Mouse (Mus musculus) ovary, adult 10 weeks (tissue): Measurements from ENCODE around the gene Gm45799. TPM values are rescaled to one million over a fixed set of nuclear protein-coding genes. Genes with fewer than 3 reads are reported as not detected.

Source experiments
- polyA plus RNA-seq: library from polyadenylated mRNA; stranded (reverse); fragments of 350-450 nt; fragmentation: Illumina TruSeq; extraction: RNeasy Lipid Tissue Mini Kit (QIAGEN cat#74804); gene quantifications from one replicate; pipeline ENCODE4 v1.2.3, GENCODE M21; 2014

Gene Gm45799
- polyA plus RNA-seq: 2.3 TPM

GRCm38 (mm10) chr7:105640233-105640893 is at the start of gene Gm45799, which contains the start of gene Arfip2:
Gene Gm45799, plus strand, starts transcription at chr7:105640552.
Gene Arfip2, minus strand, starts transcription at chr7:105640416.

GRCm38 (mm10) chr7:105633127-105633800 is 7.1 kb upstream of the Gm45799 start, which contains the start of gene Trim3:
Gene Trim3, minus strand, starts transcription at chr7:105633571.

GRCm38 (mm10) chr7:105639756-105640155 is 596 bp upstream of the Gm45799 start, which contains the start of gene Timm10b:
Gene Timm10b, plus strand, starts transcription at chr7:105640056.

GRCm38 (mm10) chr7:105650639-105651435 is 10.5 kb downstream of the Gm45799 start, which contains the start of gene Dnhd1:
Gene Dnhd1, plus strand, starts transcription at chr7:105650827.

Other genes starting within 250 kb of the Gm45799 start
- gene Fam160a2, start 240.5 kb upstream of the Gm45799 start, polyA plus RNA-seq: 20.0 TPM
- gene Cnga4, start 236.0 kb upstream of the Gm45799 start, polyA plus RNA-seq: not detected
- 0.29 TPM for gene Cckbr, start 214.8 kb upstream of the Gm45799 start, polyA plus RNA-seq
- gene Cavin3, start 158.3 kb upstream of the Gm45799 start, polyA plus RNA-seq: 10.7 TPM
- gene Smpd1, start 86.2 kb upstream of the Gm45799 start, polyA plus RNA-seq: 2.7 TPM
- 1.1 TPM for gene Apbb1, start 58.9 kb upstream of the Gm45799 start, polyA plus RNA-seq
- not detected for gene Hpx, start 40.4 kb upstream of the Gm45799 start, polyA plus RNA-seq
- gene Trim3, start 7.0 kb upstream of the Gm45799 start, polyA plus RNA-seq: 2.9 TPM
- gene Timm10b, start 496 bp upstream of the Gm45799 start, polyA plus RNA-seq: 30.5 TPM
- 9.0 TPM for gene Arfip2, start 136 bp upstream of the Gm45799 start, polyA plus RNA-seq
- 1.9 TPM for gene Dnhd1, start 10.3 kb downstream of the Gm45799 start, polyA plus RNA-seq
- gene Ilk, start 96.0 kb downstream of the Gm45799 start, polyA plus RNA-seq: 52.2 TPM
- gene Rrp8, start 96.8 kb downstream of the Gm45799 start, polyA plus RNA-seq: 45.1 TPM
- 7.6 TPM for gene Taf10, start 103.8 kb downstream of the Gm45799 start, polyA plus RNA-seq
- 140 TPM for gene Tpp1, start 111.7 kb downstream of the Gm45799 start, polyA plus RNA-seq
- gene Dchs1, start 147.1 kb downstream of the Gm45799 start, polyA plus RNA-seq: 0.26 TPM
- gene Mrpl17, start 170.5 kb downstream of the Gm45799 start, polyA plus RNA-seq: 10.7 TPM